Mouse (Mus musculus): Measurements from ENCODE around the gene Zfp362.

Zfp362 gene

DNA sequence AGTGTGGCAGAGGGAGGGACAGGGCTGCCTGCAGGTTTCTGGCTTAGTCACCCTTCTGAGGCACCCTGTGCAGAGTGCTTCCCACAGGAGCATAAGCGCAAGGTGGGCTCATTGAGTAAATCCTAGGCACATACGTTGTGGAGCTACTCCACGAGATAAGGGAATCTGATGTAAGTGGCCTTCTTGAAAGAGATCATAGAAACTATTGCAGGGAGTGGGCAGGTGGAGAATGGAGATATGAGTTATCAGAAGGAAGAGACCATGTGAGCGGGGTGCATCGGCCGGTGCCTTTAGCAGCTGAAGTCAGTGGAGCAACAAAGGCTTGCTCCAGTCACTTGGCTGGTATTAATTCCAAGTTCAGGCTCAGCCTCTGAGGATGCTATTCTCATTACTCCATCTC is 45.8 kb downstream of the Zfp362 start:
- in situ Hi-C loops (cut with MseI, MboI) = no loop called here

DNA sequence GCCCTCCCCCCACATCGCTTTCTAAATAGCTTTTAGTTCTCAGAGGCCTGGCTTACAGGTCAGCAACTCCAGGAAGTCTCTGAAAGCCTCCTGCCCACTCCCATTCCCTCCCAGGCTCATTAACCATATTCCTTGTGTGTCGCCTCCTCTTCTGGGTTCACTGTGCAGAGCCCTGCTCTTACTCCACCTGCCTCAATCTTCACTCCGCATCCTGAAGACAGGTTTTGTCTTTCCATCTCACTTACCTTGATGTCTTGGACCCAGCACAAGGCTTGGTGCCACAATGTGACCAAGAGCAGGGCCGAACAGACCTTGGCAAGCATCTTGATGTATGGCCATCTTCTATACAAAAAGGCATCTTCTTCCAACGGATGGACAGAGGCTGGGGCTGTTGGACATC is 46.6 kb downstream of the Zfp362 start:
- in situ Hi-C loops (cut with MseI, MboI) = no loop called here

DNA sequence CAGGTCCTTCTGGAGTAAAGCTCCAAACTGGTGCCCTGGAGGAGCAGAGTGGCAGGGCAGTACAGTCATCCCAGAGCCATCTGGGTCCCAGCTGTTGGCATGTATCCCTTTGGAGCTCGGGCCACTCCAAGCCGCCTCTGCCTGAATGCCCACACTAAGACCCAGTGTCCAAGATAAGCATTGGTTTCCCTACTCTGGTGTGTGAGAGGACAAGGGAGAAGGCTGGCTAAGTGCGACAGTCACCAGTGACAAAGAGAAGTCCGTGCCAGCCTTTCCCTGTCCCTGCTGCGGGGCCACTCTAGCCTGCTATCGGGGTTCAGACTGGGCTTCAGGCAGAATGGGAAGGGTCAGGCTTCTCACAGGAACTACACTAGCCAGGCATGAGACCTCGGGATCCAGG is 49.9 kb downstream of the Zfp362 start:
- in situ Hi-C loops (cut with MseI, MboI) = no loop called here

DNA sequence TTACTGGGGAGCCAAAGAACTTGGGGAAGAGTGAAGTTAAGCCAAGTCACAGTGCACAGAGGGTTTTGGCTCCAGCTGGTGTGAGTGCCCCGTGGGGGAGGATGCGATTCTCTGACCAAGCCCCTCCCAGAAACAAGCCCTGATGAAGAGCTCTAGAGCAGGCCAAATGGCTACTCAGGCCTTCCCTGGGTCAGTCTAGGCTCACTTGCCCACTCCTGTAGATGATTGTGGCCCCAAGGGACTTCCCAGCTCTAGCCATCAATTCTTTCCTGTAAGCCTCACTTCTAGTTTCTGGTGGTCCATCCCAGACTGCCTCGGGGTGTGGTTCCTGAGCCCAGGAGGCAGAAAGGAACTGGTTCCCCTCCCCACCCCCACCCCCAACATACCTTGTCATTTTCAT is 50.8 kb downstream of the Zfp362 start, which contains the start of gene A3galt2:
A3galt2 (plus strand) TSS at position 301 of the 400 bp plus-strand sequence.
- in situ Hi-C loops (cut with MseI, MboI) = no loop called here

DNA sequence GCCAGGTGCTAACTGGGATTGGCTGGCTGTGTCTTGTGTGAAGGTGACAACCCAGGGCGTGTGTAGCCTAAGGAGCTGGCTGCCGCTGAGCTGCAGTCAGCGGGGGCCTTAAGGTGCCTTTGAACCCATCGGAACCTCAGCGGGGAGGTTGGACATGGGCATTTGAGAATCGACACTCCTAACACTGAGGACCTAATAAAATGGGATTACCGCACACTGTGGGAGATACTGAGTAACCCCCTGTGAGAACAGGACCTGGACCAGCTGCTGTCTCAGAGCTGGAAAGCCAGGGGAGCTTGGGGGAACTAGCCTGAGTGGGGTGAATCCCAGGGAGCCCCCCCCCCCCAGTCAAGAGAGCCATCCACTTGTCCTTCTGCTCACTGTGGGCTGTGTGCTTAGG is 52.3 kb downstream of the Zfp362 start:
- in situ Hi-C loops (cut with MseI, MboI) = no loop called here

DNA sequence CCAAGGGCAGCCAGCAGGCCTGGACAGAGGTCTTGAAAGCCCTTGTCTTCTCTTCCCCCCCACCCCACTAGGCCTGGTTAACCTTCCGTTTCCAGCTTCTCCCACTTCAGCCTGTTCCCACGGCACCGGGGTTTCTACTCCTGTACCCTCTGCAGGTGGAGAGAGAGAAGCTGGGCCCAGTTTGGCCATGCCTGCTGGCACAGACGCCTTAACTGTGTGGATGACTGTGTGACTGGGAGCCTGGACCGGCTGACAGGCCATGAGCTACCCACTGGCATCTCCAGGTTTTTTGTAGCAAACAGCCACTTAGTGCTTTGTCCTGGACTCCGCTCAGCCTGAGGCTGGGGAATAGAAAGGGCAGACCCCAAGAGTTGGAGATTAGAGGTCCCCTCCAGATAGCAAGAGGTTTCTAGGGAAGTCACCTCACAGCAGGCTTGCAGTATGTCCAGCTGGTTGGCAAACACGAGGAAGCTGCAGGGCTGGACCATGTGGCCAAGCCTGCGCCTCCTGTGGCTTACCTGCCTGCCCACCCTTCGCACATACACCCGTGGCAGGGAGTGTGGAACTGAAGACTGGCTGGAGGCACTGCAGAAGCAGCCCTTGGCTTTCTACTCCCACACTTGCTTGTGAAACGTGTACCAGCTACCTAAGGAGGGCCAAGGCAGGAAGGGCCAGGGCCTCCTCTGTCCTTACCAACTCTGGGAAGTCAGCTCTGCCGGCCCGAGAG is 53.7 kb downstream of the Zfp362 start:
- in situ Hi-C loops (cut with MseI, MboI) = no loop called here

DNA sequence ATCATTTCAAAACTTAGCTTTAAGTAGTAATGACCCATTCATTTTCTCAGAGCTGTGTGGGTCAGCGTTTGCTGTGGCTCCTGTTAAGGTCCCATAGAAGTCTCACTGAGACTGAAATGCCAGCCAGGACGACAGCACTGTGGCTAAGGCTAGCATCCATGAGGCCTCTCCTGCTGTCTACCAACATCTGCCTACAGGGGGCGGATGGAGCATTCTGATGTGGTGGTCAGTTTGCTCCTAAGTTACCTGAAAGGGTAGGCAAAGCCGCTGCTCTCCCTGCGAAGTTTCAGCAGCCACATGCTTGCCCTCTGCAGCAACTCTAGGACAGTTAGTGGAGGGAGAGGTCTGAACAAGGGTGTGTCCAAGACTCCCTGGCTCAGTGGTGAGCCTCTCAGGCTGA is 54.8 kb downstream of the Zfp362 start:
- in situ Hi-C loops (cut with MseI, MboI) = no loop called here

DNA sequence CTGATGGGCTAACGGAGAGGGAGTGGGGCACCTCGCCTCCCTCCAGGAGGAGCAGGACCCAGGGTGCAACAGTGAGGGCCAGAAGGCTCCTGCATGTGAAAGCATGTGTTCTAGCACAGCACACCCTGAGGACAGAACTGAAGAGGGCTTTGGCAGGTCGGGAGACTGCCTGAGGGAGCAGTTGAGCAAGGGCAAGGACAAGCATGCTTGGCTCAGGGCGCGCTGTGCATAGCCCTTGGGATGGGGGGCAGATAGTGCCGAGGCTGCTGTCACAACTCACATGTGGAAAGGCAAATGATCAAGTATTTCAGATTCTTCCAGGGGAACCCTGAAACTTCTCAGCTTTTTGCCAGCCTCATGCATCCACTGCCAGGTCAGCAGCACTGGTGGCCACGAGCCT is 57.5 kb downstream of the Zfp362 start:
- in situ Hi-C loops (cut with MseI, MboI) = no loop called here

DNA sequence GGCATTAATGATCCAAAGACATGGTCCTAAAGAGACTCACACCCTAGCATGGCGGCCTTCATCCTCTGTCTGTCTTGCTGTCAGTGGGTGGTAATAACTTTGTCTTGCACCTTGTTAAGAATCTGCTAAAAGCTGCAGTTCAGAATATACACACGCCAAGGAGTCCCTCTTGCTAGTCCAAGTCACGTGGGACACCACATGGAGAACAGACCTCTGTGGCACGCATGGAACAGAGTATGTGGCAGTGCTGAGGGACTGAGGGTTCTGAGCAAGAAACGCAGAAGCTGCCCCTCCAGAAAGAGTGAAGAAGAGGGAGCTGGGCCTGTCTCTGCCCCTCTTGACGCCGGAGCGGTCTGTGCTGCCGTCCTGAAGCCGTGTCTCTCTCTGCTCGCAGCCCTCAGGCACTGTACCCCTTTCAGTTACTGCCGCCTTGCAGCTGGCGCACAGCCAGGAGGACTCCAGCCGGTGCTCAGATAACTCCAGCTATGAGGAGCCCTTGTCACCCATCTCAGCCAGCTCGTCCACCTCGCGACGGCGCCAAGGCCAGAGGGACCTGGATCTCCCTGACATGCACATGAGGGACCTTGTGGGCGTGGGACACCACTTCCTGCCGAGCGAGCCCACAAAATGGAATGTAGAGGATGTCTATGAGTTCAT is 58.1 kb downstream of the Zfp362 start:
- in situ Hi-C loops (cut with MseI, MboI) = no loop called here

DNA sequence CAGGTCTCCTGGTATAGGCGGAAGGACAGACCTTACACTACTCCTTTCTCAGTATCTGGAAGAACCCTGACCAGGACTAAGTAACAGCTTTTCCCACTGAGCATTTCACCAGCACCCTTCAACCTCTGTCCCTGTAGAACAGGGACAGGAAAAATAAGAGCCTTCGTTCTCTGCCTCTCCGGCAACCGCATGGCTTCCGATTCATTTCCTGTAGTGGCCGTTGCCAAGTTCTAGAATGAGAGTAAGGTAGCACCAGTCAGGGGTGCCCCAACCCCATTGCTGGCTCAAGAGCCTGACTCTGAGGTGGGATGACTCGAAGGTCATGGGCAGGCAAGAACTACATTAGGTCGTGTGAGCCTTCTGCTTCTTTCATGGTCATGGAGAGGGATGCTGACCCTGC is 60.7 kb downstream of the Zfp362 start:
- in situ Hi-C loops (cut with MseI, MboI) = no loop called here

DNA sequence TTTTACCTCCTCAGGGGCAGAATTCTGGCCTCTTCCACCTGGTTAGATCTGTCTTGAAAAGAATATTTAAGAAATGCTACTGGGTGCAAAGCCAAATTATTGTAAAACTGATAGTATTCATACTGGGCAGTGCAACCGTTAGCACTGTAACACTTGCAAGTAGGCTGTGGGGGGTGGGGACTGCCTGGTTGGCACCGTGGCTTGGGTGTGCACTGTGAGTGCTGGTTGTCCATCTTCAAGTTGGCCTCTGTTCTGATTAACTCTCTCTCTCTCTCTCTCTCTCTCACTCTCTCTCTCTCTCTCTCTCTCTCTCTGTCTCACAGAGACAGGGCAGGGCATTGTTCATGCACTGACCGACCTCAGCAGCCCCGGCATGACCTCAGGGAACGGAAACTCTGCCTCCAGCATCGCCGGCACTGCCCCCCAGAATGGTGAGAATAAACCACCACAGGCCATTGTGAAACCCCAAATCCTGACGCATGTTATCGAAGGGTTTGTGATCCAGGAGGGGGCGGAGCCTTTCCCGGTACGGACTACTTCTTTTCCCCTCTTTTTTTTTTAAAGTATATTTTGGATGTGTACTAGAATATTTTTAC is 62.7 kb downstream of the Zfp362 start:
- in situ Hi-C loops (cut with MseI, MboI) = no loop called here

DNA sequence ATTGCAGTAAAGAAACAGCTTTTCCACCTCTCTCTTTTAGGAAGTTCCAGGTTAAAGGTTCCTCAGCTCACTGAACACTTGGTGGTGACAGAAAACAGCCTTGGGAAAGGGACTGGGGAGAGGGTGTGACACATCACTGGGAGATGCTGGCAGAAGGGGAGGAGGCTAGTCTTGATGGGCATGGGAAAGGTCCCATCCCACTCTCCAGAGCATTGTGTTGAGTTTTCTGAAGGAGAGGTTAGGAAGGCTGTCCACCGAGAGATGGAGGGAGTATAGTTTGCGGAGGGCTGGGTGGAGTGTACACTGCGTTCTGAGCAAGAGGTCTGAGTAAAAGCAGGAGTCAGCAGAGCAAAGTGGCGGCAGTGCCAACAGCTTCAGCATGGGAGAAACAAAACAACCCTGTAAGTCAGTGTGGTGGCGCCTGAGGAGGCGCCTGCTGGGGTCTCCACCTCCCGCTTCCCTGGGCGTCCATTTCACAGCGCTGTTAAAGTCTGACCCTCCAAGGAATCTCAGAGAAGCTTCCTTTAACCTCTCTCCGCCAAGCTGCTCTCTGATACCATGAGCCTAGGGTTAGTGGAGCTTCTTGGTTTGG is 63.4 kb downstream of the Zfp362 start:
- in situ Hi-C loops (cut with MseI, MboI) = no loop called here

DNA sequence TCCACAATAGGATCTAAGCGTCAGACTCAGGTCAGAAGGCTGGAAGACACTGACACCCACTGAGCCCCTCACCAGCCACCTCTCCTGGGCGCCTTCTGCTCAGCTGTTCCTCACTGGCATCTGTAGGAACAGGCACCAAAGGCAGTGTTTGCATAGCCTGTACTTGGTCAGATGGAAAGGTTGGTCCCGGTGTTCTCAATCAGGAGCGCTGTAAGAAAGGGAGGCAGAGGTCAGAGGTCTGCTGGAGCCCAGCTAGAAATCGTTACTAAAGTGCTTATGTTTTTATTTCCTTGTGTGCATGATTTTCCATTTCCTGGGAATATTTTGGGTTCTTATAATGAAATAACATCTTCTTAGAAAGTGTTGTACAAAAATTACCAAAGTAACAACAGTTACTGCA is 63.9 kb downstream of the Zfp362 start:
- in situ Hi-C loops (cut with MseI, MboI) = no loop called here

DNA sequence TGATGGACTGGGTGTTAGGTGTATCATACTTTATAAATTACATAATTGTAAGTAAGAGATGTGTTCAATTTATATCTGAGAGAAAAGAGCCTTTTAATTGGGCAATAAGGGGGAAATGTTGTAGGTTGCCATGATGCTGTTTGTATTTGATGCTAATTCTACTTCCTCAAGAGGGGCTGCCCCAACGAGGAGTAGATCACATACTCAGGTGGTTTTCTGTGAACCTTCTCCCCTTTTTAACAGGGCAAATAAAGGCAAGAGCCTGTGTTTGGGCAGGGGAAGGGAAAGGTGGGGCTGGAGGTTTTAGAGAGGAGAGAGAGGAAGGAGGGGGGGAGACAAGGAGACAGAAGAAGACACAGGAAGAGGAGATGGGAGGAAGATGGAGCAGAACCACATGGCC is 65.0 kb downstream of the Zfp362 start:
- in situ Hi-C loops (cut with MseI, MboI) = no loop called here

DNA sequence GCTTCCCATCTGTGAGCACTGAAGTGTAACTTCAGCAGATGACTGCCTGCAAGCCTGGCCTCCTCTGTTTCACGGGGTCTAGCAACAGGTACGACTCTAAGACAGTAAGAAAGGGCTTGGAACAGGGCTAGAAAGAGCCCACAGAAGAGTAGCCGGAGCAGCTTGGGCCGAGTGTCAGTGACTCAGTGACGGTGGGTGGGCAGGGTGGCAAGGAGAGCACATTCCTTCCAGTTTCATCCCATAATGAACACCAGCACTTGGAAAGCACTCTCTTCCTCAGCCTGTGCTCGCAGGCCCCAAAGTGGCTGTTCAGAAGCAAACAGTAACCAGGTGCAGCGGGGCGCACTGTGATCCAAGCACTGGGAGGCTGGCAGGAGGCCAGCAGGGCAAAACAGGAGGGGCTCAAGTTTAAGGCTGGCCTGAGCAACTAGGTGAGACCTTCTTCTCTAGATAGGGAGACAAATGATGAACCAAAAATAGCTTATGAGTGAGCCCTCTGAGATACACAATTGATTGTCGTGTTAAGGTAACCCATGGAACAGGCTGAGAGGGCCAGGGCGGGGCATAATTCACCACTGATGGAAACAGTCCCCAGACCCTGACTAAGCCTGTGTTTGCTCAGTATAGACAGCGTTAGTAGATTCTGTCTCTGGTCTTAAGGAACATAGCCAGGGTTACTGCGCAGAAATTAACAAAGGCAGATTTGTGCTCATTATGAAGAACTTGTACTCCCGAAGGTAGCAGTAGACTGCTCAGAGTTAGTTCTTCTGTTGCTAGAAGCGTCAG is 67.8 kb downstream of the Zfp362 start:
- in situ Hi-C loops (cut with MseI, MboI) = no loop called here

DNA sequence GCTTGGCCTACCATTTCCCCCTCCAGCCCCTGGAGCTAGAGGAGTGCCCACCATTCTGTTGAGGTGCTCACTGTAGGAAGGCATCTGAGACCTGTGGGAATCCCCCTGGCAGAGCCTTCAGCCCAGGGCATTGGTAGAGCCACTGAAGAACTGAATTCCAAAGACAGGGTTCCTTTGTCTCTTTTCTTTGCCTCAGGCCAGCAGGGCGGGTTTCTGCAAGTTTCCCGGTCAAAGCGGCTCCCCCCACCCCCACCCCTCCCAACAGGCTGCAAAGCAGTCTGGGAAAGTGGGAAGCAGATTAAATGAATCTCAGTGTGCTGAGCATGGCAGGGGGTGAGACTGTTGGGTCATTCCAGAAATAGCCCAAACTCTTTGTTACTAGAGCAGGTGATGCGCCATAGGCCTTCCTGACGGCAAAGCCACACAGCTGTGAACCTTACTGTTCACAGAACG is 68.7 kb downstream of the Zfp362 start:
- in situ Hi-C loops (cut with MseI, MboI) = no loop called here

DNA sequence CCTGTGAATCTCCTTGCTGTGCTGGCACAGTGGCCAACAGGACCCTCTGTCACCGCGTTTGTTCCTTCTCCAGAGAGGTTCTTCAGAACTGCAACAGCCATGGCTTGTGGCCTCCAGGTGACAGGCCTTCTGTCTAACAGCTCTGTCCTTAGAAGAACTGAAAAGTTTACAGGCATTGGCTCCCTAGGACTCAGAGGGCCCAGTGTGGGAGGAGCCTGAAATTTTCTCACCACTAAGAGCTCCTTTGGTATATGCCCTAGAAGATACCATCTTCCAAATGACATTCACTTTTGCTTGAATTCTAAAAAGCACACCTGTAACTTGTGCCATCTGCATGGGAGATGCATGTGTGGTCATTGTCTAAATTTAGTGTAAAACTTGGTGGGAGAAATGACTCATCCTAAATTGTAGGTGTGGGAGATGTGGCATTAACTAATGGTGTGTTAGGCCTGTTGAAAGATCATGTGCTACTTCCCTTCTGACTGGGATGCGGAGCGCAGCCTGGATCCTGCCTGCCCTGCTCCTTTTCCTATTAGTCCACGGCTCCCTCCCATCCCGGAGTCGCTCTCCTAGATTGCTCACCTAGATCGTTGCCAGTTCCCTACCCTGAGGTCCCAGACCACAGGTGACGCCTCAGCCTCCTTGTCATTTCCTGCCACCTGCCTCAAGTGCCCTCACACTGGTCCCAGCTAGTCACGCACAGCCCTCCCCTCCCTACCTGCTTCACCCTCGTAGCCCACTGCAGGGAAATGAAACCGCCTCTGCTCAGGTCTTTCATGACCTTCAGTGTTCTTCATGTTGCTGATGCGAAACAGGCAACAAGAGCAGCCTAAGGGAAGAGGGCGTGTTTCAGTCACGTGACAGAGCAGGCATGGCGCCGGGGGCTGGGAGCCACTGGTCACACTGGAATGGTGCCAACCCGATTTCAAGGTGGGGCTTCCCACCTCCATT is 70.8 kb downstream of the Zfp362 start:
- in situ Hi-C loops (cut with MseI, MboI) = no loop called here

DNA sequence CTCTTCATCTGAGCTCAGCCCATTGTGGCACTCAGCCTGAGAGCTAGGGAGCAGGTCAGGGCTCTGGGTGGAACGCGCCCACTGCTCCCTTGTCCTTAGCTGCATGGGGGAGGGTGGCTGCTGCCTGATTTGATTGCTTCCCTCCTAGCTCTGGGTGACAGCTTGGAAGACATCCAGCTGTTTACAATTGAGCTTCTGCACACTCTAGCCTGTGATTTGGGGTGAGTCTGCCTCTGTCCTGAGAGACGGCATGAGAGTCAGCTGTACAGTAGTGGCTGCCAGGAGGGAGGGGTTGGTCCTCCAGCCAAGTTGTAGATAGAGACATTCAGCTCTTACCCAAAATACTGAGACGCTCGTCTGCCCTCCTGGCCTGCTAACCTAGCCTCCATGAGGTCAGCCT is 71.6 kb downstream of the Zfp362 start:
- in situ Hi-C loops (cut with MseI, MboI) = no loop called here

DNA sequence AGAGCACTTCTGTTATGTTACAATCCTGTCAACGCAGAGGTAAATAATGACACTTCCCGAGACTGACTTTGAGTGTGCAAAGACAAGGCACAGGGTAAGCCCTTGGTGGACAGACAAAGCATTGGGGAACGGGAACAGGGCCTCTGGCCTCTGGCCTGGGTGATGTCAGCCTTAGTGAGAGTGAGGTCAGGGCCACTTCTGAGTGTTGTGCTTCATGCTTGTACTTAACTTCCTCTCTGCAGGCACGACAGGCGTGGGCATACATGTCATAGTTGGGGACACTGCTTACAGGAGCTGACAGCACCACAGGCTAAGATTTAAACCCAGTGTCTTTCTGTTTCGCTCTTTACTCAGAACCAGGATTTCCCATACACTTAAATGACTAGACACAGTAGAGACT is 72.3 kb downstream of the Zfp362 start:
- in situ Hi-C loops (cut with MseI, MboI) = no loop called here

DNA sequence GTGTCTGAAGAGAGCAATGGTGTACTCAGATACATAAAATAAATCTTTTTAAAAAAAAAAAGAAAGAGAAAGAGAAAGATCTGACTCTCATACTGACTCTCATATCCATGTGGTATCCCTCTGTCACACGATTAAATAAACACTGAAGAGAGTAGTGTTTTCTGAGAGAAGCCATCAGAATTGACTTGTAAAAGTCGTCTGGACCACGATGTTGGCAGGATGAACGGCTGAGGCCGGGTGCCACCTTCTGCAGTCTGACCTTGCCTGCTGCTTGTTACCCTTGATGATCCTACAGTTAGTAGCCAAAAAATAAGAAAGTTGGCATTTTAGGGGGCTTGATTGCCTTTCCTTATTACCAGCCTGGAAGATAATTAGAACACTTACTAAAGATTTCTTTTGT is 73.1 kb downstream of the Zfp362 start:
- in situ Hi-C loops (cut with MseI, MboI) = no loop called here

DNA sequence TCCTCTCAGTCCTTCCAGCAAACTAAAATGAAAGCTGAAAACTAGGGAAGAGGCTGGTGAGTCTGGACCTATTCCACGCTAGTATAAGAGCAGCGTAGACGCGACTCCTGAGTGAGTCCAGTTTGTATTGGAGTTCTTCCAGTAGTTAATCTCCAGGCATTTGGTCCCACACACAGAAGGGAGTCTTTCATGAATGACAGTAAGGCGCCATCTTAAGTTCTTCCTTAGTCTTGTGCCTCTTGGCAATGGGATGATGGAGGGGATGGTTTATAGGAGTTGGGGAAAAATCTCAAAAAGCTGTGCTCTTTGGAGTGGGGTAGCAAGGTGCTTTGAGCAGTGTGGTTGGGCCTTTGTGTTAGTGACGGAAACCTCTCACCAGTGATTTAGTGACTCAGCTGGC is 75.6 kb downstream of the Zfp362 start:
- in situ Hi-C loops (cut with MseI, MboI) = no loop called here

Data from mouse trophoblast stem cell (cell line).